12 mouse cellular contexts compared by ENCODE assay signal in genomic region chr11:105184678-105185077, GRCm38 (mm10). TPM values are rescaled to one million over a fixed set of nuclear protein-coding genes. Genes with fewer than 3 reads are reported as not detected.
DNase-seq lines count a peak whose midpoint lies in the region; ATAC-seq and TF ChIP-seq lines count a peak whose summit lies in the region.
"Had no signal": no experiment of that assay in that cellular context is flagged by ENCODE, and none has a peak within 500 bp of the region (broad histone marks: within the 10 kb centered on the region; RNA-seq: fewer than 3 reads in every experiment).

No protein-coding gene starts in this region.

- DNase-seq in CD4-positive, CD25-positive, alpha-beta regulatory T cell, adult 2 months (ENCODE audit: low read depth, low spot score): peak; percentile 37
- DNase-seq in kidney, postnatal 10 days: peak; percentile 18
- DNase-seq in A20 (ENCODE audit: low read depth, low spot score) (peak; percentile 35), adipocyte (ENCODE audit: low spot score) (no peak)
- DNase-seq in brain, embryonic 14.5 days (ENCODE audit: low read depth): no peak
- DNase-seq in midbrain, embryonic 10.5 days (ENCODE audit: low spot score): no peak

- peak; percentile 15; the same call in 1 of the 2 replicates for TF ChIP-seq CTCF in brain, embryonic 14.5 days (IDR thresholded peaks at IDR 0.05; ENCODE audit: borderline replicate concordance, extremely low read depth, insufficient read depth, insufficient read length)

- ATAC-seq in CD4-positive, CD25-positive, alpha-beta regulatory T cell, adult 4 months: no peak
- ATAC-seq in kidney, embryonic 14.5 days (ENCODE audit: low FRiP score, low TSS enrichment): no peak
- ATAC-seq: activated CD4-positive, CD25-positive, alpha-beta regulatory T cell, adult 4 months had no signal

- H3K4me2 ChIP-seq in kidney, embryonic 14.5 days (replicated peaks; ENCODE audit: low read depth, low read length): no peak overlapping the region
- H3K4me2 ChIP-seq: limb, embryonic 12.5 days had no signal

- no peak overlapping the region for H3K27ac ChIP-seq in kidney, embryonic 14.5 days (ENCODE audit: low read depth, low read length)
- H3K27ac ChIP-seq in midbrain, embryonic 10.5 days (replicated peaks): no peak overlapping the region
- H3K27ac ChIP-seq: limb, embryonic 12.5 days had no signal

- peaks cover 7% of the 10 kb centered on the region; the same call in 1 of the 2 replicates for H3K4me1 ChIP-seq in kidney, embryonic 14.5 days (ENCODE audit: control insufficient read depth, insufficient read depth, low read length)
- H3K4me1 ChIP-seq in midbrain, embryonic 10.5 days: peaks cover 20% of the 10 kb centered on the region

- no peak overlapping the region for H3K9ac ChIP-seq in kidney, embryonic 14.5 days (ENCODE audit: low read depth, low read length)
- H3K9ac ChIP-seq: limb, embryonic 12.5 days had no signal

- no peak for TF ChIP-seq POLR2A in brain, embryonic 14.5 days (IDR thresholded peaks at IDR 0.05; ENCODE audit: borderline replicate concordance, extremely low read depth, insufficient read depth, insufficient read length, poor library complexity, severe bottlenecking)

- 97% methylated on average over 3 of the region's 3 CpGs for WGBS in kidney, embryonic 14.5 days
- WGBS in midbrain, embryonic 10.5 days: 89% methylated on average over 3 of the region's 3 CpGs

- H3K27me3 ChIP-seq in kidney, embryonic 14.5 days (ENCODE audit: control insufficient read depth, insufficient read depth, low read length): no peaks in the 10 kb centered on the region
- no peaks in the 10 kb centered on the region for H3K27me3 ChIP-seq in midbrain, embryonic 10.5 days (ENCODE audit: low read depth, poor library complexity, severe bottlenecking)
- H3K27me3 ChIP-seq: limb, embryonic 12.5 days had no signal

- no peaks in the 10 kb centered on the region for H3K9me3 ChIP-seq in kidney, embryonic 14.5 days (ENCODE audit: control insufficient read depth, low read length)
- H3K9me3 ChIP-seq in midbrain, embryonic 10.5 days (replicated peaks): no peaks in the 10 kb centered on the region
- H3K9me3 ChIP-seq: limb, embryonic 12.5 days had no signal

- no peak overlapping the region for H3K4me3 ChIP-seq in kidney, embryonic 14.5 days (ENCODE audit: low read length)
- no peak overlapping the region for H3K4me3 ChIP-seq in midbrain, embryonic 10.5 days
- H3K4me3 ChIP-seq: limb, embryonic 12.5 days had no signal

- peaks cover 19% of the 10 kb centered on the region for H3K36me3 ChIP-seq in kidney, embryonic 14.5 days (ENCODE audit: control insufficient read depth, insufficient read depth, low read length)
- peaks cover 49% of the 10 kb centered on the region for H3K36me3 ChIP-seq in midbrain, embryonic 10.5 days

RNA-seq across cellular contexts. Expression of gene Tlk2, which starts 6.1 kb away (rescaled TPM):
- 10 to 100 TPM; 12.6 to 24.4 TPM for polyA plus RNA-seq in CD4-positive, CD25-positive, alpha-beta regulatory T cell, adult 4 months (2017; shearing (Covaris generic))
- 27.5 and 30.8 TPM in 2 replicates for polyA plus RNA-seq in kidney, embryonic 14.5 days (2014; fragmentation: Nextera tagmentation; extraction: Ambion mirVana)
- polyA plus RNA-seq in brain, embryonic 14.5 days (2012; rRNA removed): 50.6 and 53.9 TPM in 2 replicates
- polyA plus RNA-seq in midbrain, embryonic 10.5 days (2016; fragmentation: Nextera tagmentation; extraction: Ambion mirVana): 22.8 and 23.8 TPM in 2 replicates

RNA-seq across cellular contexts. Expression of gene Gm10842, which starts 38.0 kb away (rescaled TPM):
- polyA plus RNA-seq in CD4-positive, CD25-positive, alpha-beta regulatory T cell, adult 4 months (2017; shearing (Covaris generic)): not detected
- polyA plus RNA-seq in kidney, embryonic 14.5 days (2014; fragmentation: Nextera tagmentation; extraction: Ambion mirVana): not detected in 2 replicates
- polyA plus RNA-seq in brain, embryonic 14.5 days (2012; rRNA removed): not detected in 2 replicates
- not detected in 2 replicates for polyA plus RNA-seq in midbrain, embryonic 10.5 days (2016; fragmentation: Nextera tagmentation; extraction: Ambion mirVana)
- polyA plus RNA-seq: activated CD4-positive, CD25-positive, alpha-beta regulatory T cell, adult 4 months; heart, embryonic 14.5 days; intestine, embryonic 14.5 days; limb, embryonic 12.5 days had no signal

RNA-seq across cellular contexts. Expression of gene Mettl2, which starts 58.5 kb away (rescaled TPM):
- 10 to 100 TPM; 17.6 to 20.1 TPM for polyA plus RNA-seq in CD4-positive, CD25-positive, alpha-beta regulatory T cell, adult 4 months (2017; shearing (Covaris generic))
- 45.4 and 52.3 TPM in 2 replicates for polyA plus RNA-seq in kidney, embryonic 14.5 days (2014; fragmentation: Nextera tagmentation; extraction: Ambion mirVana)
- 31.7 and 39.4 TPM in 2 replicates for polyA plus RNA-seq in brain, embryonic 14.5 days (2012; rRNA removed)
- 51.4 and 56.3 TPM in 2 replicates for polyA plus RNA-seq in midbrain, embryonic 10.5 days (2016; fragmentation: Nextera tagmentation; extraction: Ambion mirVana)

Comparison
In these comparisons a context has a peak if more than half of its experiments do, and no peak if none do; other contexts are left out.
1. DNase-seq: peak in CD4-positive, CD25-positive, alpha-beta regulatory T cell, adult 2 months (single experiment), kidney, postnatal 10 days (single experiment) and A20 (single experiment); none in brain, embryonic 14.5 days (single experiment), midbrain, embryonic 10.5 days (single experiment) and adipocyte (single experiment).